Mouse (Mus musculus) forebrain, embryonic 16.5 days (tissue): ENCODE results near the gene Anapc15-ps. TPM values are rescaled to one million over a fixed set of nuclear protein-coding genes. Genes with fewer than 3 reads are reported as not detected.

ENCODE experiments used
- ATAC-seq: fragments of 200-750 bp; cut with Nextera tagmentation; 2 replicates; pipeline ENCODE4 v1.8.0; 2017; ENCODE audit warnings: mild to moderate bottlenecking, moderate library complexity
- H3K27ac ChIP-seq: fragments of 300-500 bp; sonication (generic); 2 replicates; pipeline ENCODE4 v1.5.1; 2014; ENCODE audit warnings: low read length, control low read depth
- H3K27me3 ChIP-seq: fragments of 300-500 bp; sonication (generic); replicated peaks from 2 replicates; pipeline ENCODE4 v1.6.1; 2014; ENCODE audit warnings: low read length; ENCODE audit not compliant: control insufficient read depth, insufficient read depth
- H3K36me3 ChIP-seq: fragments of 300-500 bp; sonication (generic); 2 replicates; pipeline ENCODE4 v1.6.1; 2014; ENCODE audit not compliant: control insufficient read depth, insufficient read depth
- H3K4me1 ChIP-seq: fragments of 300-500 bp; sonication (generic); replicated peaks from 2 replicates; pipeline ENCODE4 v1.6.1; 2014; ENCODE audit warnings: low read length; ENCODE audit not compliant: control insufficient read depth, insufficient read depth
- H3K4me2 ChIP-seq: fragments of 300-500 bp; sonication (generic); 2 replicates; pipeline ENCODE4 v1.6.1; 2014; ENCODE audit warnings: mild to moderate bottlenecking, low read length, control low read depth
- H3K4me3 ChIP-seq: fragments of 300-500 bp; sonication (generic); replicated peaks from 2 replicates; pipeline ENCODE4 v1.5.1; 2014; ENCODE audit warnings: mild to moderate bottlenecking, low read length, control low read depth
- H3K9ac ChIP-seq: fragments of 300-500 bp; sonication (generic); replicated peaks from 2 replicates; pipeline ENCODE4 v1.6.1; 2014; ENCODE audit warnings: low read depth, low read length, control low read depth
- H3K9me3 ChIP-seq: fragments of 300-500 bp; sonication (generic); 2 replicates; pipeline ENCODE4 v1.6.1; 2016; ENCODE audit warnings: low read length; ENCODE audit not compliant: control insufficient read depth
- WGBS: fragments of 180-500 bp; shearing (Covaris S2); extraction: QIAGEN DNeasy Blood & Tissue Kit; methylation state at CpG from one replicate; pipeline ENCODE4 v1.1.7; 2014; 5-methylcytosine and 5-hydroxymethylcytosine counted together
- polyA plus RNA-seq: library from polyadenylated mRNA; unstranded; fragments of >200 nt; fragmentation: Nextera tagmentation; extraction: Ambion mirVana; gene quantifications from 2 replicates; pipeline ENCODE4 v1.2.1, GENCODE M21; 2015

Gene Anapc15-ps
- polyA plus RNA-seq, 1 experiment from 2014 or later, result not detected

GRCm38 (mm10) chr10:95695603-95696252 lies 22.5 kb upstream of the Anapc15-ps start:
- H3K4me1 ChIP-seq, result 0 out of 2 replicates have a peak, but pooled peaks cover 3% of the 10 kb centered on the region
- WGBS, result 87% methylated on average over 18 of the region's 18 CpGs
- no peak overlapping the region for H3K9ac ChIP-seq
- H3K4me2 ChIP-seq, result no peak overlapping the region
- no peaks in the 10 kb centered on the region for H3K36me3 ChIP-seq
- ATAC-seq, result no peak
- H3K27ac ChIP-seq, result no peak overlapping the region
- no peaks in the 10 kb centered on the region for H3K27me3 ChIP-seq
- H3K9me3 ChIP-seq, result no peaks in the 10 kb centered on the region
- H3K4me3 ChIP-seq, result no peak overlapping the region

GRCm38 (mm10) chr10:95694559-95695251 lies 21.5 kb upstream of the Anapc15-ps start:
- H3K9me3 ChIP-seq, result no peaks in the 10 kb centered on the region
- no peak overlapping the region for H3K4me3 ChIP-seq
- 55% methylated on average over 12 of the region's 12 CpGs for WGBS
- no peaks in the 10 kb centered on the region for H3K27me3 ChIP-seq
- H3K27ac ChIP-seq, result no peak overlapping the region
- H3K4me2 ChIP-seq, result no peak overlapping the region
- ATAC-seq, result peak; percentile 47
- H3K4me1 ChIP-seq, result 0 out of 2 replicates have a peak, but pooled peaks cover 3% of the 10 kb centered on the region
- no peaks in the 10 kb centered on the region for H3K36me3 ChIP-seq
- no peak overlapping the region for H3K9ac ChIP-seq

GRCm38 (mm10) chr10:95691347-95691746 lies 18.1 kb upstream of the Anapc15-ps start:
- Histone ChIP-seq H3K4me2 (no peak overlapping the region), H3K9ac (no peak overlapping the region), H3K27me3 (no peaks in the 10 kb centered on the region), H3K9me3 (no peaks in the 10 kb centered on the region), H3K36me3 (no peaks in the 10 kb centered on the region), H3K27ac (no peak overlapping the region), H3K4me1 (0 out of 2 replicates have a peak, but pooled peaks cover 3% of the 10 kb centered on the region), H3K4me3 (no peak overlapping the region)
- WGBS, result 96% methylated on average over 4 of the region's 4 CpGs
- no peak for ATAC-seq

GRCm38 (mm10) chr10:95689833-95690232 lies 16.6 kb upstream of the Anapc15-ps start:
- H3K27me3 ChIP-seq, result no peaks in the 10 kb centered on the region
- H3K9ac ChIP-seq, result no peak overlapping the region
- H3K4me1 ChIP-seq, result 0 out of 2 replicates have a peak, but pooled peaks cover 3% of the 10 kb centered on the region
- no peak overlapping the region for H3K4me3 ChIP-seq
- WGBS, result 95% methylated on average over 1 of the region's 1 CpGs
- H3K4me2 ChIP-seq, result no peak overlapping the region
- H3K9me3 ChIP-seq, result no peaks in the 10 kb centered on the region
- H3K27ac ChIP-seq, result no peak overlapping the region
- no peaks in the 10 kb centered on the region for H3K36me3 ChIP-seq
- no peak for ATAC-seq

- H3K9me3 ChIP-seq, result no peaks in the 10 kb centered on the region
- H3K4me2 ChIP-seq, result no peak overlapping the region
- H3K4me3 ChIP-seq, result no peak overlapping the region
- H3K9ac ChIP-seq, result no peak overlapping the region
- WGBS, result 81% methylated on average over 7 of the region's 7 CpGs
- H3K4me1 ChIP-seq, result no peaks in the 10 kb centered on the region
- H3K27ac ChIP-seq, result no peak overlapping the region
- H3K27me3 ChIP-seq, result no peaks in the 10 kb centered on the region
- H3K36me3 ChIP-seq, result no peaks in the 10 kb centered on the region
- no peak for ATAC-seq
Measured at GRCm38 (mm10) chr10:95689058-95689457, 15.8 kb upstream of the Anapc15-ps start.

- Histone ChIP-seq H3K4me3 (no peak overlapping the region), H3K4me2 (no peak overlapping the region), H3K4me1 (no peaks in the 10 kb centered on the region), H3K27ac (no peak overlapping the region), H3K27me3 (no peaks in the 10 kb centered on the region), H3K9ac (no peak overlapping the region), H3K36me3 (no peaks in the 10 kb centered on the region), H3K9me3 (no peaks in the 10 kb centered on the region)
- no peak for ATAC-seq
- WGBS, result 87% methylated on average over 21 of the region's 21 CpGs
Measured at GRCm38 (mm10) chr10:95687558-95688141, 14.4 kb upstream of the Anapc15-ps start.

- H3K4me2 ChIP-seq, result no peak overlapping the region
- ATAC-seq, result no peak
- H3K4me1 ChIP-seq, result no peaks in the 10 kb centered on the region
- H3K4me3 ChIP-seq, result no peak overlapping the region
- H3K27ac ChIP-seq, result no peak overlapping the region
- no peak overlapping the region for H3K9ac ChIP-seq
- no peaks in the 10 kb centered on the region for H3K9me3 ChIP-seq
- no peaks in the 10 kb centered on the region for H3K27me3 ChIP-seq
- no peaks in the 10 kb centered on the region for H3K36me3 ChIP-seq
- 93% methylated on average over 4 of the region's 4 CpGs for WGBS
Measured at GRCm38 (mm10) chr10:95686041-95686440, 12.8 kb upstream of the Anapc15-ps start.

GRCm38 (mm10) chr10:95684782-95685555 lies 11.7 kb upstream of the Anapc15-ps start:
- H3K27ac ChIP-seq, result no peak overlapping the region
- H3K9ac ChIP-seq, result no peak overlapping the region
- no peaks in the 10 kb centered on the region for H3K9me3 ChIP-seq
- no peak overlapping the region for H3K4me3 ChIP-seq
- H3K27me3 ChIP-seq, result no peaks in the 10 kb centered on the region
- H3K36me3 ChIP-seq, result no peaks in the 10 kb centered on the region
- peaks cover 8% of the 10 kb centered on the region; the same call in 1 of the 2 replicates for H3K4me1 ChIP-seq
- ATAC-seq, result peak; percentile 75
- no peak overlapping the region for H3K4me2 ChIP-seq
- 30% methylated on average over 15 of the region's 15 CpGs for WGBS

GRCm38 (mm10) chr10:95684250-95684649 lies 11.0 kb upstream of the Anapc15-ps start:
- H3K9ac ChIP-seq, result no peak overlapping the region
- H3K27me3 ChIP-seq, result no peaks in the 10 kb centered on the region
- no peak overlapping the region for H3K27ac ChIP-seq
- no peak overlapping the region for H3K4me2 ChIP-seq
- H3K36me3 ChIP-seq, result no peaks in the 10 kb centered on the region
- peaks cover 9% of the 10 kb centered on the region; the same call in 1 of the 2 replicates for H3K4me1 ChIP-seq
- no peaks in the 10 kb centered on the region for H3K9me3 ChIP-seq
- H3K4me3 ChIP-seq, result no peak overlapping the region
- no peak for ATAC-seq
- WGBS, result 85% methylated on average over 4 of the region's 4 CpGs
